Mouse (Mus musculus) thymus, adult 2 months (tissue): ENCODE data around the gene Gpx1.

ENCODE experiments used
- CTCF ChIP-seq: fragments of 200-500 bp; IDR thresholded peaks from 2 replicates; pipeline ENCODE4 v1.5.1; 2012; ENCODE audit warnings: mild to moderate bottlenecking, control low read depth, low read length, moderate library complexity, borderline replicate concordance; ENCODE audit not compliant: control insufficient read depth, poor library complexity, insufficient read depth; ENCODE audit errors: extremely low read depth
- POLR2A ChIP-seq: fragments of 200-500 bp; IDR thresholded peaks from 2 replicates; pipeline ENCODE4 v1.6.1; 2012; ENCODE audit warnings: mild to moderate bottlenecking, low read length, control low read depth, moderate library complexity; ENCODE audit not compliant: control insufficient read depth, poor library complexity, insufficient read depth; ENCODE audit errors: extremely low read depth

- TF ChIP-seq POLR2A, result no peak
- no peak for TF ChIP-seq CTCF
These were observed 46.3 kb downstream of the Gpx1 start for GRCm38 (mm10) chr9:108385006-108385405.
